Mouse (Mus musculus): Measurements from ENCODE around the gene Add2.
A peak's percentile ranks its signal among the peaks of the same experiment; 100 is the strongest.

- TF ChIP-seq CTCF (IDR thresholded peaks at IDR 0.05; ENCODE audit: extremely low read depth, insufficient read depth, low read length) (peak; percentile 97), POLR2A (IDR thresholded peaks at IDR 0.05; ENCODE audit: extremely low read depth, insufficient read depth, low read length) (no peak)
Measured at GRCm38 (mm10) chr6:86004271-86005148, 24.0 kb upstream of the Add2 start.

Measured in cortical plate, adult 2 months (tissue).